In the genomic region with DNA sequence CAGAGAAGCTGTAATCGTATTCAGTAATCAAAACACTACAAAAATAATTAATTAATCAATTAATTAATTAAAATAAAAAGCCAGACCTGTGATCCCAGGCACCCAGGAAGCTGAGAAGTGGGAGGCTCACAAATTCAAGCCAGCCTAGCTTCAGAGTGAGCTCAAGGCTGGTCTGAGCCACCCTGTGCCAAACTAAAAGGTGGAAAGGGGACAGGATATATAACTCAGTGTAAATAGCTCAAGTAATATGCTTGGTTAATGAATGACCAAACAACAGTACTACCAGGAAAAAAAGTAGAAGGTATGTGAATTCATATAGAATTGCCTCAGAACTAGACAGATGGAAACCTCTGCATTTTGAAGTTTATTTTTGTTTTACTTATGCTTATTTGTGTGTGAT, we compare ENCODE assay signal across 19 mouse cellular contexts.
"Had no signal": no experiment of that assay in that cellular context is flagged by ENCODE, and none has a peak within 500 bp of the region (broad histone marks: within the 10 kb centered on the region; RNA-seq: fewer than 3 reads in every experiment).

No protein-coding gene starts in this region.

- H3K9me3 ChIP-seq: lung, embryonic 15.5 days; midbrain, embryonic 10.5 days; midbrain, embryonic 12.5 days; neural tube, embryonic 13.5 days; neural tube, embryonic 15.5 days had no signal

- H3K27ac ChIP-seq: lung, embryonic 15.5 days; midbrain, embryonic 10.5 days; midbrain, embryonic 12.5 days; neural tube, embryonic 13.5 days; neural tube, embryonic 15.5 days had no signal

- H3K4me1 ChIP-seq: lung, embryonic 15.5 days; midbrain, embryonic 10.5 days; midbrain, embryonic 12.5 days; neural tube, embryonic 15.5 days had no signal

- H3K36me3 ChIP-seq: lung, embryonic 15.5 days; midbrain, embryonic 10.5 days; midbrain, embryonic 12.5 days; neural tube, embryonic 13.5 days; neural tube, embryonic 15.5 days had no signal

- H3K27me3 ChIP-seq: lung, embryonic 15.5 days; midbrain, embryonic 12.5 days; neural tube, embryonic 13.5 days; neural tube, embryonic 15.5 days had no signal

- H3K4me2 ChIP-seq: lung, embryonic 15.5 days; midbrain, embryonic 12.5 days; neural tube, embryonic 13.5 days; neural tube, embryonic 15.5 days had no signal

- ATAC-seq: midbrain, embryonic 16.5 days had no signal

- DNase-seq: lung, adult 18-20 months; lung, postnatal 10 days; lung, postnatal 4 days; midbrain, embryonic 14.5 days; retina, postnatal 1 day; right cerebral cortex, adult 18-20 months; right cerebral cortex, postnatal 25 days; right cerebral cortex, postnatal 4 days; spleen, adult 18-20 months; thymus, adult 18-20 months; thymus, postnatal 14 days; thymus, postnatal 36 days had no signal

- H3K4me3 ChIP-seq: lung, embryonic 15.5 days; midbrain, embryonic 10.5 days; midbrain, embryonic 12.5 days; myocyte; neural tube, embryonic 13.5 days; neural tube, embryonic 15.5 days had no signal

- H3K9ac ChIP-seq: lung, embryonic 15.5 days; midbrain, embryonic 12.5 days; neural tube, embryonic 13.5 days; neural tube, embryonic 15.5 days had no signal
